Mouse (Mus musculus): ENCODE results near the gene Kdr.
"Not testable (repeated sequence)": the region's sequence is repeated elsewhere in the genome, so short reads cannot be mapped to it uniquely, and the experiment has no call there.

Kdr gene

GRCm38 (mm10) chr5:75961741-75962469 lies 16.4 kb downstream of the Kdr start:
- DNase-seq (ENCODE audit: low read depth), result peak; percentile 2

GRCm38 (mm10) chr5:75959809-75960208 lies 18.4 kb downstream of the Kdr start:
- no peak for DNase-seq (ENCODE audit: low read depth)

- no peak for DNase-seq (ENCODE audit: low read depth)
These were observed 21.7 kb downstream of the Kdr start for GRCm38 (mm10) chr5:75956526-75956925.

- no peak for DNase-seq (ENCODE audit: low read depth)
These were observed 22.4 kb downstream of the Kdr start for GRCm38 (mm10) chr5:75955876-75956275.

- no peak for DNase-seq (ENCODE audit: low read depth)
These were observed 23.4 kb downstream of the Kdr start for GRCm38 (mm10) chr5:75954778-75955330.

GRCm38 (mm10) chr5:75954218-75954617 lies 24.0 kb downstream of the Kdr start:
- no peak for DNase-seq (ENCODE audit: low read depth)

GRCm38 (mm10) chr5:75952131-75952795 lies 26.0 kb downstream of the Kdr start:
- no peak for DNase-seq (ENCODE audit: low read depth)

GRCm38 (mm10) chr5:75950866-75951265 lies 27.4 kb downstream of the Kdr start:
- no peak for DNase-seq (ENCODE audit: low read depth)

GRCm38 (mm10) chr5:75945394-75945793 lies 32.9 kb downstream of the Kdr start:
- no peak for DNase-seq (ENCODE audit: low read depth)

- no peak for DNase-seq (ENCODE audit: low read depth)
These were observed 35.0 kb downstream of the Kdr start for GRCm38 (mm10) chr5:75943301-75943700.

GRCm38 (mm10) chr5:75941775-75942580 lies 36.3 kb downstream of the Kdr start:
- no peak for DNase-seq (ENCODE audit: low read depth)

- DNase-seq (ENCODE audit: low read depth), result no peak
These were observed 39.0 kb downstream of the Kdr start for GRCm38 (mm10) chr5:75939144-75939732.

GRCm38 (mm10) chr5:75938012-75938411 lies 40.2 kb downstream of the Kdr start:
- DNase-seq (ENCODE audit: low read depth), result no peak

- DNase-seq (ENCODE audit: low read depth), result no peak
These were observed 42.0 kb downstream of the Kdr start for GRCm38 (mm10) chr5:75936223-75936622.

- DNase-seq (ENCODE audit: low read depth), result no peak
These were observed 43.0 kb downstream of the Kdr start for GRCm38 (mm10) chr5:75935225-75935624.

- no peak for DNase-seq (ENCODE audit: low read depth)
These were observed 44.1 kb downstream of the Kdr start for GRCm38 (mm10) chr5:75934201-75934600.

- DNase-seq (ENCODE audit: low read depth), result no peak
These were observed 44.7 kb downstream of the Kdr start for GRCm38 (mm10) chr5:75933521-75934044.

- not testable (repeated sequence) for DNase-seq (ENCODE audit: low read depth)
These were observed 46.8 kb downstream of the Kdr start for GRCm38 (mm10) chr5:75931458-75931857.

- DNase-seq (ENCODE audit: low read depth), result no peak
These were observed 48.3 kb downstream of the Kdr start for GRCm38 (mm10) chr5:75929960-75930359.

- DNase-seq (ENCODE audit: low read depth), result peak; percentile 9
These were observed 55.6 kb downstream of the Kdr start for GRCm38 (mm10) chr5:75922677-75923076.

- no peak for DNase-seq (ENCODE audit: low read depth)
These were observed 56.4 kb downstream of the Kdr start for GRCm38 (mm10) chr5:75921730-75922387.

All from 416B (cell line).